Mouse (Mus musculus) embryo, embryonic 10.5 days (tissue): ENCODE data around the gene Slc26a9.
"Not testable (repeated sequence)": the region's sequence is repeated elsewhere in the genome, so short reads cannot be mapped to it uniquely, and the experiment has no call there.

ENCODE experiments used
- DNase-seq: peaks from one replicate; pipeline ENCODE4 v3.0.0-alpha.2; 2015; ENCODE audit warnings: low spot score

Gene Slc26a9

DNA sequence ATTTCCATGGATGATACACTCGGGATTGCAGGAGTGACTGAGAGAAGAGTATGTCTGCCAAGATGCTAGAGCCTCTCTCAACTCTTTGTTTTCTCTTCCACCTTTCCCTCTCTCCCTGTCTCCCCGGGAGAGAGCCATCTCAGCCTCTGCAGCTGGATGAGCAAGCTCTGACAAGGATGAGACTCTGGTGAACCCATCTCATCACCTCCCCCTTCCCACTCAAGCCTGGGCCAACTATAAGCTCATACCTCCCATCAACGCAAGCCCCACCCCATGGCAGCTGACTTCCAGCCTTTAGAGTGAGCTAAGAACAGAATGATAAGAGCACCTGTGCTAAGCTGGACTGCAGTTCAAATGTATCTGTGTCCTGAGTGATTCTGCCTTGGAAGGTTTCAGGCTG, 25.5 kb downstream of the Slc26a9 start:
- no peak for DNase-seq

DNA sequence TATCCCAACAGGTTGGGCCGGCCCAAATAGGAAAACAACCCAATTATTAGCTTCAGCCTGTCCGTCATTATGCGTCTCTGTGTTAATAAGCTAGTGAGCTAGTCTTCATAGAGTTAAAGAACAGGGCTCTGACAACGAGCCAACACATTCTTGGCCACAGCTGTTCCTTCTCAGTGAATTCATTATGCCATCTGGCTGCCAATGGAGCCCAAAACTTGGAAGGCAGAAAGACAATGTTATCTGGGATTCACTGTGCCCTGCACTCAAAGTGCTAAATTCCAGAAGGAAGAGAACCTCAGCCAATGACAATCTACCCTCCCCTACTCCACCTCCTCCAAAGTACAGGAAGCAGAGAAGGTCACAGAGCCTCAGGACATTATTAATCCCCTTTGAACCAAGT, 26.8 kb downstream of the Slc26a9 start:
- DNase-seq, result no peak

DNA sequence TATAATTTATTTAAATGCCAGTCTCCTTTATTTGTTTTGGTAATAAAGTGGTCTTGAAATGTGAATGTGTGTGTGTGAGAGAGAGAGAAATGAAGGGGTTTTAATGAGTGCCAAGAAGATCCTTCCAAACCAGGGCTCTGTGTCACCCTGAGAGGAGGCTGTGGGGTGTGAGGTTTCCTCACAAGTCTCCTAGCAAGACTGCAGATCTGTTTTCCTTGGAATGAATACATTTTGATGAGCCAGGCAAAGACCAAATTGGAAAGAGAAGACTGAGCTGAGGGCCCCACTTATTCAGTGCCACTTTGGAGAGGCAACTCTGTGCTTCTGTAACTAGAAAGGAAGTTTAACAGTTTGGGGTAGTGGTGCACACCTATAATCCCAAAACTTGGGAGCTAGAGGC, 27.6 kb downstream of the Slc26a9 start:
- no peak for DNase-seq

DNA sequence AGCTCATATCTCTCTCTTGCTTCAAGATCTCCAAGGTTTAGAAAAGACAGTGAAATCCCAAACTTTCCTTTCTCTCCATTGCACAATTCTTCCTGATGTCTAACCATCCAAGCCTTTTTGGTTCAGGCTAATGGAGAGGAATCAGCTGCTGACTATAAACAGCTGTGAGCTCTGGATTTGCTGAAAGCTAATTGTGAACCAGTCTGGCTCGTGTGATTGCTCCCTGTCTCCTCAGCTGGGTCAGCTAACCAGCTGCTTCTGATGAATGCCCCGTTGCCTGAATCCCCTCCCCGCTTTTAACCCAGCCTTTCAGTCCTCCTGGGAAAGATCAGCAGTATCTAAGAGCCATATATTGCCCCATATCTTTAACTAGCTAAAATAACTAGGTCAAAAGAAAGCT, 50.8 kb downstream of the Slc26a9 start:
- DNase-seq, result peak; percentile 34

DNA sequence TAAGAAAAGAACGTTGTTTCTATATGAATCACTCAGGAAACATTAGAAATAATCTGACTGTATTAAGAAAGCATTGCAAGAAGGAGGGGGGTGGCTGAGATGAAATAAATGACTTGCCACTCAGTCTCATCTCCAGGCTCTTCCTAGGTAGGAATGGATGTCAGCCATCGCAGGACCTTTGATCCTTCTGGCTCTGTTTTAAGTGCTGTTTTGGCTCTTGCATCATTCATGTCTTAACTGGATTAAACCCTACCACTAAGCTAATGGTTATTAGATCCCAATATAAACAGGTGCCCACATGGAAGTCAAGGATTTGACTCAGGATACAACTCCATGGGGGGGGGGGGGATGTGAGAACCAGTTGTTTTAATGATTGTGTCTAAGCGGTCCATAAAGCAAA, 51.3 kb downstream of the Slc26a9 start:
- DNase-seq, result no peak

DNA sequence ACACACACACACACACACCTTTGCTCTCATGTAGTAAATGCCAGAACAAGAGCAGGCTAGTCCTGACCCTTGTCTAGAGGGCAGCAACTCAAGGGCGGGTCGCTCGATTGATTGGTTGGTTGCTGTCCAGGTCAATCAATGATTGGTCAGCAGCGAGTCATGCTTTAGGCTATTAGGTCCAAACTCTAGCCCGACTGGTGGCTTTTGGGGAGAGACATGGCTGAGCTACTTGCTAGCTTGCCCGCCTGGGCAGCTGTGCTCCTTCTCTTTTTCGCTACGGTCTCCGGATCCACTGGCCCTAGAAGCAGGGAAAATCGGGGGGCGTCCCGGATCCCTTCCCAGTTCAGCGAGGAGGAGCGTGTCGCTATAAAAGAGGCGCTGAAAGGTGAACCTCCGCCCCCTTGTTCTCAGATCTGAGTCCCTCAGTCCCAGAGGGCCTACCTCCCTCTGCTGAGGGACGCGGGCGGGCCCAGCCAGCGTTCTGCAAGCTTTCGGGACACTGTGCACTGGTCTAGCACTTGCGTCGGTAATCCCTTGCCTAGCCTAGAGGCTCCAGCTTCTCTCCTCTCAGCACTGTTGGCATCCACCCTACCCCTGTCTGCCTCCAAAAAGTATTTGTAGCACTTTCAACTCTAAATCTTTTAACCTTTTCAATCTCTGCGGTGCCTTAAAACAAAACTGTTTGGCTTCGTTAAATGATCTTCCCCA, 53.5 kb downstream of the Slc26a9 start, which contains the start of gene Pm20d1:
TSS of gene Pm20d1 (plus strand) at position 180 of the 708 bp plus-strand sequence.
- DNase-seq, result peak; percentile 77

DNA sequence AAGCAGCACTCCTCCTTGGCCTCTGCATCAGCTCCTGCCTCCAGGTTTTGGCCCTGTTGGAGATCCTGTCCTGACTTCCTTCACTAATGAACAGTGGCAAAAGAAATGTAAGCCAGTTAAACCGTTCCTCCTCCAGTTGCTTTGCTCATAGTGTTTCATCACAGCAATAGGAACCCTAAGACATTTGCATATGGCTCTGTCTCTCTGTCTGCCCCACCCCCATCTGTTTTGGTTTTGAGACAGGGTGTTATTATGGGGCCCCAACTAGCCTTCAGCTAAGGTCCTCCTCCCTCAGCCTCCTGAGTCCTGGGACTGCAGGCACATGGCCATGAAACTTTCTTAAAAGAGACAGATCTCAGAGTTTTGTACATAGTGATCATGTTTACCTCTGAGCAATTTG, 56.2 kb downstream of the Slc26a9 start:
- no peak for DNase-seq

DNA sequence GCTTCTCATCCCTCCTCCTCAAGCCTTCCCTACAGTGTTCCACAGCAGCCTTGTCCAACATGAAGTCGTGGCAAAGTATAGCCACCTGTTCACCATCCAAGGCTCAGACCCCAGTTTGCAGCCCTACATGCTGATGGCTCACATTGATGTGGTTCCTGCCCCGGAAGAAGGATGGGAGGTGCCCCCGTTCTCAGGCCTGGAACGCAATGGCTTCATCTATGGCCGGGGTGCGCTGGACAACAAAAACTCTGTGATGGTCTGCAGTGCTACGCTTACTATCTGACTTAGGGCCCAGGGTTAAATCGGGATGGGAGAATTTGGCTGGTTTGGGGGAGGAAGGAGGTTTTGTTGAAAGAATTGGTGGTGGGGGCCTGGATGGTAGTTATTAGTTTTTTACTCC, 57.2 kb downstream of the Slc26a9 start:
- no peak for DNase-seq

DNA sequence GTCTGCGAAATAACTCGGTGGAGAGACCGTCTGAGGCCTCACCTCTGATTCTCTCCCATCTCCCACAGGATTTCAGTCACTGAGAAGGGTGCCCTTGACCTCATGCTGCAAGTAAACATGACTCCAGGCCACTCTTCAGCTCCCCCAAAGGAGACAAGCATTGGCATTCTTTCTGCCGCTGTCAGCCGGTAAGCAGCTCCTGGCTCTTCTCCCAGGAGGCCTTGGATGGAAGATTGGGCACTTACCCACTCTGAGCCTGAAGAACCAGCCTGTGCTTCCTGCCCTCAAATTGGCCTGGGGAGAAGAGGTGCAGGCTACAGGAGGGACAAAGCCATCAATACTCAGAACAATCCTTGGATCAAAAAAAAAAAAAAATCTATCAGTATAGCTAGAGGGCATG, 58.8 kb downstream of the Slc26a9 start:
- DNase-seq, result no peak

DNA sequence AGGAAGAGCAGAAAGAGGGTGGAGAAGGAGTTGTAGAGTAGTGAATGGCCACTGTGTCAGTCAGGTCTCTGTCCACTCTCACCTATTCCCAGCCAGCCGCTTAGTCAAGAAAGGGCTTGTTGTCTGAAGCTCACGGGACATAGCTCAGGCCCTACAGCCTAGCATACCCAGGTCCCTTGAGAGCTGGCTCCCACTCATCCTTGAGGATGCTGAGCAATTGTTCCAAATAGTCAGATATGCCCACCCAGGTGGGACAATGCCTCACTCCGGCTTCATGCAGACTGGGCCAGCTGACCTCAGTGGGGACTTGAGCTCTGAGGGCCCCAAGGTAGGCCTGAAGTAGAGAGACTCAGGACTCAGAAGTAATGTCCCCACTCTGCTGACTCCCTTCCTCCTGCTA, 60.3 kb downstream of the Slc26a9 start:
- DNase-seq, result no peak

DNA sequence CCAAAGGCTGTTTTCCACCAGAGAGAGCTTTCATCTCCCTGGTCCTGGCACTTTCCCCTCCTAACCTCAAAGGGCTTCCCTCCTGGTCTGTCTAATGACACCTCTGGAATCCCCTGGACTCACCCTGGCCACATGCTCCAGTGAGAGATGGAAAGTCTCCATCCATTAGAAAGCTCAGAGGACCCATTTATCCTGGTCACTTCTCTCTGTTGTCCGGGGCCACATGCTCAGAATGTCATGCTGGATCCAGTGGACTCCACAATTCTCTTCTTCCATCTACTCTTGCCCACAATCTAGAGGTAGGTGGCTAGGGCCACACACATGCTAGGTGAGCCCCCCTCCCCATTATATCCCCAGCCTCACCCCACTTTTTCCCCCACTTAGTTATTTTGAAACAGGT, 65.2 kb downstream of the Slc26a9 start:
- no peak for DNase-seq

DNA sequence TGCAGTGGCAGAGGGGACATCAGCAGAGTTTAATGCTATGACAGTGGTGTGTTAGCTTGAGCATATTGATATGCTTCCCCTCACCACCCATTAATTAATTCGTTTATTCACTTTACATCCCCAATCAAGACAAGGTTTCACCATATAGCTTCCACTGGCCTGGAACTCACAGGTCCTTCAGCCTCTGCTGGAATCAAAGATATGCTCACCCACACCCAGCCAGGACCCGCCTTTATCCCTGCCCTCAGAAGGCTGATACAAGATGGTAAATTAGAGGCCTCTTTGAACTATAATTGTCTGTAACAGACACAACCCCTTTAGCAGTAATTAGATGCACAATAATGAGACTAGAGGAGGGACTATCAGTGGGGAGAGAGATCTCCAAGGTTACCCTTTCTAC, 65.8 kb downstream of the Slc26a9 start:
- DNase-seq, result no peak

DNA sequence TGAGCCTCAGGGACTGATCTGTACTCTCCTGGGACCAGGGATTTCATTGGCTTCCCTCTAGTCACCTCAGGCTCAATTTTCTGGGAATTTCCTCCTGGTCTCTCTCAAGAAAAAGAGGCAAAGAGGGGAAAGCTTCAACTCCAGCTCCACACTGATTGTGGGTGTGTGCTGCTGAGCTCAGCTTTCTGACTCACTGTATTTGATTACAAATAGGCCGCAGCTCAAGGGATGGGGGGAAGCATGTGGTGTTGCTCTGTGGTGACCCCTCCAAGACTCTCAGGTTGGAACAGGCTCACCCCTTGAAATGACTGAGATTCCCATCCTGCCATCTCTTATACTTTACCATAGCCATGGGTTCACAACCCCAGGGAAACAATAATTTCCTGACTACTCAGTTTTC, 67.6 kb downstream of the Slc26a9 start:
- no peak for DNase-seq

DNA sequence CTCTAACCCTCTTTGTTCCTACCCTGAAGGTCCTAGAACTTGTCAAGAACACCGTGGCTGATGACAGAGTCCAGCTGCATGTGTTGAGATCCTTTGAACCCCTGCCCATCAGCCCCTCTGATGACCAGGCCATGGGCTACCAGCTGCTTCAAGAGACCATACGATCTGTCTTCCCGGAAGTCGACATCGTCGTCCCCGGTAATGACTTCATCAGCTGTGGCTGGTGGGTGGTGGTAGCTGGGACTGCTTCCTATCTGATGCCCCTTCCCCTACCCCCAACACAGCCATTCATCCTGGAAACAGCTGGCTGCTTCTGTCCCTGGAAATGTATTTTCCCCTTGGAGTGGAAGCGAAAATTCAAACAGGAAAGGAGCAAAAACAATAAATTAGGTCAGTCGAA, 68.2 kb downstream of the Slc26a9 start:
- DNase-seq, result no peak

DNA sequence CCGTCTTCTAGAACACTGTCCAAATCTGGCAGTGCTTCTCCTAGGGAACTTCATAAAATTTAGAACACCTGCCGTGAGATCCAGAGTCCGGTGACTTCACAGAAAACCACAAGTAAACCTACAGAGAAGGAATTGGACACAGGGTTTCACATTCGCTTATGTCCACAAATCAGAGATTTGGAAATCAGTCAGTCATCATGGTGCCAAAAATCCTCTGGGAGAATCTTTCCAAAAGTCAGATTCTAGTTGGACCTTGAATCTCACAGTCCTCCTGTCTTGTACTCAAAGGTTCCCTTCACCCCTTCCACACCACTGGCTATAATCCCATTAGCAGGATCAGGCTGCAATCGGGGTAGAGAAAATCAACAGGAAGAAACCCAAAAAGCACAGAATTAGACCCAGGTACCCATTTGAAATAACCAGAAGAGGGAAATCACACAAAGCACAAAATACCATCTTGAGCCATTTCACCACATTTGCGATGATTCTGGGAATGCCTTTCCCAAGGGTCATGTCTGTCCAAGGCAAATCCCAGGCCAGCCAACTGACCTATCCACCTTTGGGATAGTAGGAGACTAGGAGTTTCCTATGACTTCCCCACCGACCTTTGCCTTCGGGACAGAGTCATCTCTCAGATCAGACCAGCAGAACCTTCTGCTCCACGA, 68.9 kb downstream of the Slc26a9 start:
- DNase-seq, result no peak

DNA sequence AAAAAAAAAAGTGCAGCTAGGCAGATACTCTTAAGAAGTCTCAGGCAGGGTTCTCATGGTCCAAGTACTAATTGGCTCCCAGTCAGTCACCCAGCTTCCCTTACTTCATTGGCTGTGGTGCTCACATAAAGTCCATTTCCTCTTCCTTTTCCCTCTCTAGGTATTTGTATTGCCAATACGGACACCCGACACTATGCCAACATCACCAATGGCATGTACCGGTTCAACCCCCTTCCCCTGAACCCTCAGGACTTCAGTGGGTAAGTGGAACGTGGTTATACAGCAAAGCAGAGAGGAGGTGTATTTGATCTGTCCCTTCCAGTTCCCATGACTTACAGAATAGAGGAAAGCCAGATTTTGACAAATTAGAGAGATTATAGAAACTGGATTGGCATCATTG, 69.9 kb downstream of the Slc26a9 start:
- no peak for DNase-seq

DNA sequence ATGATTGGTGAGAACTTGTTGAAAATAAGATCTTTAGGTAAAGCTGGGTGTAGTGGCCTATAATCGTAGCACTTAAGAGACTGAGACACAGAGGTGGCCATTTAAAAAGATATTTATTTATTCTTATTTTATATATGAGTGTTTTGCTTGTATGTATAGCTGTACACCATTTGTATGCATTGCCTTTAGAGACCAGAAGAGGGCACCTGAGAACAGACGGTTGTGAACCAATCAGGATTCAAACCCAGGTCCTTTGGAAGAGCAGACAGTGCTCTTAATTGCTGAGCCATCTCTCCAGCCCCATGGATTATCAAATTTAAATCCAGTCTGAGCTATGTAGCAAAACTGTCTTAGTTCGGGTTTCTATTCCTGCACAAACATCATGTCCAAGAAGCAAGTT, 70.4 kb downstream of the Slc26a9 start:
- DNase-seq, result no peak

DNA sequence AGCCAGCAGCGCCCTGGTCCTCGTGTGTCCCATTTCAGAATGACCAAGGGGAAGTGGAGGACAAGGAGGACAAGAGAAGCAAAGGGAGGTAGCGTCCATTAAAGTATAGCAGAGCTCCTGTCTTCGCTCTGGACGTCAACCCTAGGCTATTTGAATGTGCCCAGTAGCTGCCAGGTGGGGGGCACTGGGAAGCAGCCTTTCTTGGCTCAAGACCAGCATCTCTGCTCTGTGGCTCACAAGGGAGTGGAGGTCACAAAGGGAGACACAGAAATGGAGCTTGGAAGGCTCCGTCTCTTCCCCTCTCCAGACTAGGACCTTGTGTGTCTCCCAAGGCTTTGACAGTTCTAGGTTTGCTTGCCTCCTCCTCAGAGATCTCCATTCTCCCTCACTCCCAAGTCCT, 73.1 kb downstream of the Slc26a9 start:
- no peak for DNase-seq

DNA sequence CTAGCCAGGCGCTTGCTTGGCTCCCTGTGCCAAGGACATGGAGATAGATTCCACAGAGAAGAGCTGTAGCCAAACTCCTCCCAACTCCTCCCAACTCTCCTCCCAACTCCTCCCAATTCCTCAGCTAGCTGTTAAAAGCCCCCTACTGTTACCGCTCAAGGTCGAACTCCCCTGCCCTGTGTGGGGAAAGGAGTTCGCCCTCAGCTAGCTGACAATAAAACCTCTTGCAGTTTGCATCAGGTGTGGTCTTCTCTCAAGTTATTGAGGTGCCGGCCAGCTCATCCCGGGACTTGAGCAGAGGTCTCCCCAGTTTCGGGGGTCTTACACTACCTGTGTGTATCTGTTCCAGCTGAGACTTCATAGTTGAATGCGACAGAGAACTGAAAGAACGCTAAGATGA, 76.5 kb downstream of the Slc26a9 start:
- DNase-seq, result not testable (repeated sequence)

DNA sequence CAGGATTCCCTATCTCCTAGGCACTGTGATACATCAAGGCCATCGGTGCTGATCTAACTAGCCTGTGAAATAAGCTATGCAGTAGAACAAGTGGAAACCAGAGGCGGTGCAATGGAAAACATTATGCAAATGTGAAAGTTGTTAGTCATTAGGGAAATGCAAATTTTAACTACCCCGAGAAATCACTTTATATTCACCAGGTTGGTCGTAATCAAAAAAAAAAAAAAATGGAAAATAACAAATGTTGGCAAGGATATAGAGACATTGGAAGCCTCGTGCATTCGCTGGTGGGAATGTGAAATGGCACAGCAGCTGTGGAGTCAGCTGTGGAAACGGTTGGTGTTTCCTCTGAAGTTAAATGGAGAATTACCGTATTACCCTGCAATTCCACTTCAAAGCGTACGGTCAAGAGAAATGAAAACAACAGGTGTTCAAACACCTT, 77.1 kb downstream of the Slc26a9 start:
- DNase-seq, result no peak
